In genomic region chr19:47919126-47919965, GRCm38 (mm10) we compare ENCODE assay signal across 8 mouse cellular contexts. TPM values are rescaled to one million over a fixed set of nuclear protein-coding genes. Genes with fewer than 3 reads are reported as not detected.
DNase-seq lines count a peak whose midpoint lies in the region; ATAC-seq and TF ChIP-seq lines count a peak whose summit lies in the region.

TSS of gene Cfap43 (minus strand) at chr19:47919287.
TSS of gene Itprip (minus strand) at chr19:47919299.

- POLR2A ChIA-PET in Patski (lab: Charles Lee) = interaction anchor here (0.6 to 1.4 kb wide), 7 partner anchors 9 to 309 kb away, joined by 3 to 5 read pairs (median 3); no protein-coding TSS in a partner anchor

- H3K27me3 ChIP-seq in Patski = no peaks in the 10 kb centered on the region

- DNase-seq in Patski (ENCODE audit: low read depth, low spot score) = peak; percentile 61
- peak; percentile 92 for DNase-seq in embryo, embryonic 10 days (ENCODE audit: low spot score)
- peak; percentile 80 for DNase-seq in gastrocnemius, postnatal 14 days
- peak; percentile 44 to 82 for DNase-seq in left cerebral cortex, postnatal 10 days (ENCODE audit: extremely low spot score in 1 of 2, low spot score in 2 of 2)
- DNase-seq in right cerebral cortex, postnatal 14 days = peak; percentile 43
- peak; percentile 75 for DNase-seq in urinary bladder, postnatal 25 days (ENCODE audit: low spot score)

- in situ Hi-C loops in Patski (cut with MboI; ENCODE audit: low pct_unique_long_range_greater_than_20kb) = no loop called here

- CTCF ChIA-PET in Patski (lab: Charles Lee) = interaction anchor here (1.0 to 3.0 kb wide), 13 partner anchors 10 to 54 kb away, joined by 3 to 12 read pairs (median 8); partner anchors contain the start of gene Gsto2

- ATAC-seq in Patski = peak; percentile 94
- ATAC-seq in inflammation-experienced regulatory T-cells, adult 6 months = peak; percentile 75
- ATAC-seq in megakaryocyte progenitor cell, adult 5-6 weeks (replicated peaks; ENCODE audit: poor library complexity) = peak; percentile 66

- peak; percentile 81 for TF ChIP-seq CTCF in Patski (IDR thresholded peaks at IDR 0.05)

- intact Hi-C loops in gastrocnemius, postnatal 14 days (cut with DNase I; ENCODE audit: low total_unique reads) = no loop called here
- intact Hi-C loops in left cerebral cortex, postnatal 10 days (cut with DNase I) = no loop called here

RNA-seq across cellular contexts. Expression of gene Cfap43, which starts in this region (rescaled TPM):
- polyA plus RNA-seq in Patski (2021) = 0.21 TPM
- not detected for total RNA-seq in gastrocnemius, postnatal 14 days (2021)
- under 1 TPM; 0.34 to 0.48 (median 0.38) TPM for polyA plus RNA-seq in inflammation-experienced regulatory T-cells, adult 6 months (2017; shearing (Covaris generic))
- total RNA-seq in left cerebral cortex, postnatal 10 days (2021) = under 1 TPM; 0.41 to 0.59 TPM
- total RNA-seq in megakaryocyte progenitor cell, adult 5-6 weeks (2015) = not detected in 2 replicates
- not detected in 2 replicates for total RNA-seq in megakaryocyte progenitor cell, adult 5-6 weeks (2017)

RNA-seq across cellular contexts. Expression of gene Itprip, which starts in this region (rescaled TPM):
- 16.8 TPM for polyA plus RNA-seq in Patski (2021)
- total RNA-seq in gastrocnemius, postnatal 14 days (2021) = 1 to 10 TPM; 1.1 to 1.6 TPM
- 10 to 100 TPM in 1 of 3 experiments, 1 to 10 TPM in 2; 7.8 to 10.4 (median 8.0) TPM for polyA plus RNA-seq in inflammation-experienced regulatory T-cells, adult 6 months (2017; shearing (Covaris generic))
- total RNA-seq in left cerebral cortex, postnatal 10 days (2021) = 1 to 10 TPM; 1.5 to 1.9 TPM
- total RNA-seq in megakaryocyte progenitor cell, adult 5-6 weeks (2015) = 10.2 and 13.1 TPM in 2 replicates
- 12.1 and 18.3 TPM in 2 replicates for total RNA-seq in megakaryocyte progenitor cell, adult 5-6 weeks (2017)

Comparison
In these comparisons a context has a peak if more than half of its experiments do, and no peak if none do; other contexts are left out.
1. Peak in every context shown above with its lines: DNase-seq and ATAC-seq.